Mouse (Mus musculus) olfactory bulb, adult 2 months (tissue): Measurements from ENCODE around the gene Mcmbp. TPM values are rescaled to one million over a fixed set of nuclear protein-coding genes. Genes with fewer than 3 reads are reported as not detected.

Source experiments
- H3K27ac ChIP-seq: fragments of 200-500 bp; 2 replicates; pipeline ENCODE4 v1.5.1; 2012; ENCODE audit warnings: low read depth, low read length; ENCODE audit not compliant: insufficient read depth
- H3K4me1 ChIP-seq: fragments of 200-500 bp; 2 replicates; pipeline ENCODE4 v1.6.1; 2012; ENCODE audit warnings: low read length; ENCODE audit not compliant: control insufficient read depth, insufficient read depth
- H3K4me3 ChIP-seq: fragments of 200-500 bp; 2 replicates; pipeline ENCODE4 v1.5.1; 2012; ENCODE audit warnings: mild to moderate bottlenecking, low read depth, low read length, moderate library complexity; ENCODE audit not compliant: insufficient read depth
- CTCF ChIP-seq: fragments of 200-500 bp; IDR thresholded peaks from 2 replicates; pipeline ENCODE4 v1.5.1; 2012; ENCODE audit warnings: low read depth, mild to moderate bottlenecking, low read length, moderate library complexity; ENCODE audit not compliant: insufficient read depth
- POLR2A ChIP-seq: fragments of 200-500 bp; IDR thresholded peaks from 2 replicates; pipeline ENCODE4 v1.6.1; 2012; ENCODE audit warnings: mild to moderate bottlenecking, low read depth, low read length, moderate library complexity; ENCODE audit not compliant: insufficient read depth
- WGBS: fragments of 180-500 bp; shearing (Covaris S2); methylation state at CpG from one replicate; pipeline ENCODE4 v1.1.7; 2018; 5-methylcytosine and 5-hydroxymethylcytosine counted together
- polyA plus RNA-seq: library from polyadenylated mRNA; stranded (reverse); fragments of >200 nt; gene quantifications from 2 replicates; pipeline ENCODE4 v1.2.4, GENCODE M21; 2012; ENCODE audit warnings: low replicate concordance; ENCODE audit not compliant: missing spikeins, insufficient read depth, insufficient read length

Mcmbp gene
- polyA plus RNA-seq, 1 experiment, result not detected

GRCm38 (mm10) chr7:128690796-128691195 lies 49.5 kb downstream of the Mcmbp start:
- H3K27ac ChIP-seq, result peak overlapping the region; percentile 88
- 15% methylated on average over 7 of the region's 7 CpGs for WGBS
- peak overlapping the region; percentile 1; the same call in 1 of the 2 replicates for H3K4me3 ChIP-seq

GRCm38 (mm10) chr7:128690070-128690469 lies 50.2 kb downstream of the Mcmbp start:
- Histone ChIP-seq H3K4me3 (0 out of 2 replicates have a peak overlapping the region, but pooled peaks have one; percentile 20), H3K4me1 (no peaks in the 10 kb centered on the region), H3K27ac (peak overlapping the region; percentile 68; the same call in 1 of the 2 replicates)
- TF ChIP-seq POLR2A (no peak), CTCF (peak; percentile 86)
- 3% methylated on average over 7 of the region's 7 CpGs for WGBS

More at GRCm38 (mm10) chr7:128690796-128691195, 49.5 kb downstream of the Mcmbp start:
- no peaks in the 10 kb centered on the region for H3K4me1 ChIP-seq
- no peak for TF ChIP-seq CTCF

GRCm38 (mm10) chr7:128689347-128689746 lies 50.9 kb downstream of the Mcmbp start:
- peak overlapping the region; percentile 47 for H3K4me3 ChIP-seq
- H3K27ac ChIP-seq, result peak overlapping the region; percentile 17; the same call in 1 of the 2 replicates
- WGBS, result 59% methylated on average over 8 of the region's 8 CpGs
- TF ChIP-seq POLR2A (no peak), CTCF (no peak)
- no peaks in the 10 kb centered on the region for H3K4me1 ChIP-seq

- 57% methylated on average over 56 of the region's 56 CpGs for WGBS
- Histone ChIP-seq H3K27ac (peak overlapping the region; percentile 90), H3K4me1 (no peaks in the 10 kb centered on the region), H3K4me3 (peak overlapping the region; percentile 72)
- TF ChIP-seq POLR2A (peak; percentile 83), CTCF (peak; percentile 14; the same call in 1 of the 2 replicates)
These were observed 52.3 kb downstream of the Mcmbp start for GRCm38 (mm10) chr7:128687821-128688564.

GRCm38 (mm10) chr7:128678546-128678945 lies 61.7 kb downstream of the Mcmbp start:
- TF ChIP-seq CTCF, result no peak
- no peak for TF ChIP-seq POLR2A
- Histone ChIP-seq H3K4me3 (no peak overlapping the region), H3K27ac (no peak overlapping the region), H3K4me1 (no peaks in the 10 kb centered on the region)
- WGBS, result 82% methylated on average over 3 of the region's 3 CpGs

GRCm38 (mm10) chr7:128672408-128673010 lies 67.8 kb downstream of the Mcmbp start:
- WGBS, result 12% methylated on average over 15 of the region's 15 CpGs
- H3K4me3 ChIP-seq, result 0 out of 2 replicates have a peak overlapping the region, but pooled peaks have one; percentile 14

GRCm38 (mm10) chr7:128671952-128672351 lies 68.3 kb downstream of the Mcmbp start:
- WGBS, result 12% methylated on average over 8 of the region's 8 CpGs
- TF ChIP-seq CTCF (no peak), POLR2A (no peak)
- H3K27ac ChIP-seq, result peak overlapping the region; percentile 99
- peaks cover 12% of the 10 kb centered on the region for H3K4me1 ChIP-seq
- no peak overlapping the region for H3K4me3 ChIP-seq

More at GRCm38 (mm10) chr7:128672408-128673010, 67.8 kb downstream of the Mcmbp start:
- TF ChIP-seq POLR2A (no peak), CTCF (no peak)
- Histone ChIP-seq H3K4me1 (peaks cover 10% of the 10 kb centered on the region), H3K27ac (peak overlapping the region; percentile 99)

GRCm38 (mm10) chr7:128668831-128669230 lies 71.5 kb downstream of the Mcmbp start:
- Histone ChIP-seq H3K27ac (no peak overlapping the region), H3K4me3 (no peak overlapping the region), H3K4me1 (peaks cover 12% of the 10 kb centered on the region)
- TF ChIP-seq POLR2A (no peak), CTCF (no peak)
- WGBS, result 77% methylated on average over 2 of the region's 2 CpGs

- H3K4me1 ChIP-seq, result peaks cover 9% of the 10 kb centered on the region
- no peak overlapping the region for H3K4me3 ChIP-seq
- WGBS, result 47% methylated on average over 5 of the region's 5 CpGs
- TF ChIP-seq CTCF (no peak), POLR2A (no peak)
- 0 out of 2 replicates have a peak overlapping the region, but pooled peaks have one; percentile 38 for H3K27ac ChIP-seq
These were observed 72.5 kb downstream of the Mcmbp start for GRCm38 (mm10) chr7:128667788-128668187.
